Mouse (Mus musculus): Measurements from ENCODE around the gene Adam11.

DNA sequence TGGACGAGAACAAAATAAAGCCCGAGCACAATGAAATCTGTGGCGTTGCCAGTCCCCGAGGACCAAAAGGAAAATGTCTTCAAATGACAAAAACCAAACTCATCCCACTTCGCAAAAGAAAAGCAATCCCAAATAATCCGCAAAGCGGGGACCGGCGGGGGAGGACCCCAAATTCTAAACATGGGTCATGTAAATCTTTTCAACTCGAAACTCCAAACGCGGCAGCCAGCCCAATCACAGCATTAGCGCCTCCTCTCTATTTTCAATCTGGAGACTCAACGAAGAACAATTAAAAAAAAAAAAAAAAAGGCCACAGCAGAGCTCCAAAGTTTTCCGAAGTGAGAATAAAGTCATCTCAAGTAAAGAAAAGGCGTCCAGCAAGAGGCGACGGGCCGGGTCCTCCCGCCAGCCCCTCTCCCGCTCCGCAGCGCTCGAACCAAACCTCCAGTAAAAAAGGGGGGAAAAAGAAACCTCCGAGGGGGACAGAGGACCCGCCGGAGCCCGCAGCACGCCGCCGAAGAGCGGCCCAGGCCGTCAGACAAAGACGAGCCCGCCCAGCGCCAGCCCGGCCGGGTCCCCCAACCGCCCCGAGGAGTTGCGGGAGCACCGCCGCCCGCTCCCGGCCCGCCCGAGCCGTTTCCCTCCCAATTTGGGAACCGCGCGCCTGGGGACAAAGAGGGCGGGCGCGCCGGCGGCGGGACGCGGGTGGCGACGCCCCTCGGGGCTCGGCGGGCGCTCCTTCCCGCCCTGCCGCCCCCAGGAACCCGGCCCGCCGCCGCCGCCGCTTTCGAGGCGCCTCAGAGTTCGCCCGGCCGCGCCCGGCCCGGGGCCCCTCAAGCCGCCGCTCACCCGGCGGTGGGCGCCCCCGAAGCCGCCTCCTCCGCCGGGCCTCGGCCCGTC is 57.1 kb downstream of the Adam11 start:
- no peak for TF ChIP-seq CTCF (IDR thresholded peaks at IDR 0.05; ENCODE audit: borderline replicate concordance, insufficient read depth, low read length)
- TF ChIP-seq POLR2A (IDR thresholded peaks at IDR 0.05; ENCODE audit: low read depth, low read length) = no peak
